Mouse (Mus musculus): ENCODE data around the gene Ndufa6. TPM values are rescaled to one million over a fixed set of nuclear protein-coding genes. Genes with fewer than 3 reads are reported as not detected.

Gene Ndufa6
- polyA plus RNA-seq, 2 experiments, result 288 to 447 TPM

DNA sequence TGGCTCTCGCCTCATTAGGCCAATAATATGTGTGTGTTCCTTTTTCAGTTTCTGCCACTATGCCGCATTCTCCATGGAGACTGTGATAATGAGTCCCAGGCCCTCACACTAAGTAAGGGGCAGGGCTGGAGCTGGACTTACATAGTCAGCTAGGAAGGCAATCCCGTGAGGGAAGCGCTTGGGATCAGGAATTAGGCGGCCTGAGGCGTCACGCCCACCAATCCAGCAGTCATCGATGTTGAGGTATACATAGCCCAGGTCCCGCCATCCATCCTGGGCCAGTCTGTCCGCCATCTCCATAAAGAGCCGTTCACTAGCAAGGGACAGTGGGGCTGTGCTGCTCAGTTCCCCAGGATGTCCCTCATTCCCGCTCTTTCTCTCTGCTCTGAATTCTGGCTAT, 17.5 kb downstream of the Ndufa6 start:
- DNase-seq (ENCODE audit: low read depth in 3 of 3, low spot score in 3 of 3) (no peak), ATAC-seq (ENCODE audit: insufficient read depth) (no peak)
- Histone ChIP-seq H3K9me3 (ENCODE audit: control insufficient read depth, low read length) (no peaks in the 10 kb centered on the region), H3K4me2 (ENCODE audit: low read depth) (peak overlapping the region; percentile 93), H3K27ac (no peak overlapping the region; the same call in 1 of the 2 replicates), H3K9ac (replicated peaks) (peak overlapping the region; percentile 3; the same call in 1 of the 2 replicates), H3K36me3 (replicated peaks; ENCODE audit: control insufficient read depth, insufficient read depth, low read depth) (peaks cover 33% of the 10 kb centered on the region), H3K4me1 (replicated peaks; ENCODE audit: control insufficient read depth in 2 of 2, insufficient read depth in 2 of 2, low read length in 1 of 2) (peaks cover 26 to 32% of the 10 kb centered on the region in 2 experiments), H3K4me3 (ENCODE audit: insufficient read depth in 1 of 2, low read depth in 2 of 2, low read length in 2 of 2) (peak overlapping the region in 1 of 2 experiments; percentile 81; a peak in 2 of 4 replicates), H3K27me3 (ENCODE audit: control insufficient read depth, insufficient read depth, low read length) (no peaks in the 10 kb centered on the region)
- WGBS (ENCODE audit: insufficient replicate concordance), result 88% methylated on average over 12 of the region's 12 CpGs
- TF ChIP-seq EP300 (IDR thresholded peaks at IDR 0.05; ENCODE audit: low read depth), result no peak
- no peak for TF ChIP-seq CTCF (IDR thresholded peaks at IDR 0.05; ENCODE audit: low read depth)

DNA sequence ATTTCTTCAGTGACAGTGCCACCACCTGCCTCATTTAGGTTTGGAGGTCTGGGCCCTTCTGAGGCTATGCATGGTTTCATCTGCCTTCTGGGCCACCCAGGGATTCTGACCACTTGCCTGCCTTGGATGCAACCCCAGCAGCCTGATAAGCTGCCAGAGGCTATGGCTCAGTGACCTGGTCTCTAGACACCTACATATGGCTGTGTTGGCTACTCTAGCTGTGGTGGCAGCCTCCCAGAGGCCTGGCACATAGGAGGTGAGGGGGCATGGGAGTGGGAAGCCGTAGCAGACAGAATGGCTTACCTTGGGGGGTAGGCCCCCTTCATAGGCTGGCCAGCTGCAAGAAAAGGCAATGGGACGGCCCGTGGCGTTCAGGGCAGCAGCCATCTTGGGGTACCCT, 18.9 kb downstream of the Ndufa6 start:
- WGBS (ENCODE audit: insufficient replicate concordance), result 81% methylated on average over 4 of the region's 4 CpGs
- Histone ChIP-seq H3K4me3 (ENCODE audit: insufficient read depth in 1 of 2, low read depth in 2 of 2, low read length in 2 of 2) (no peak overlapping the region), H3K4me1 (replicated peaks; ENCODE audit: control insufficient read depth in 2 of 2, insufficient read depth in 2 of 2, low read length in 1 of 2) (peaks cover 22 to 24% of the 10 kb centered on the region in 2 experiments), H3K9me3 (ENCODE audit: control insufficient read depth, low read length) (no peaks in the 10 kb centered on the region), H3K27ac (no peak overlapping the region), H3K36me3 (replicated peaks; ENCODE audit: control insufficient read depth, insufficient read depth, low read depth) (peaks cover 37% of the 10 kb centered on the region), H3K27me3 (ENCODE audit: control insufficient read depth, insufficient read depth, low read length) (no peaks in the 10 kb centered on the region), H3K9ac (replicated peaks) (no peak overlapping the region), H3K4me2 (ENCODE audit: low read depth) (no peak overlapping the region)
- no peak for TF ChIP-seq EP300 (IDR thresholded peaks at IDR 0.05; ENCODE audit: low read depth)
- no peak for TF ChIP-seq CTCF (IDR thresholded peaks at IDR 0.05; ENCODE audit: low read depth)
- no peak for DNase-seq (ENCODE audit: low read depth in 3 of 3, low spot score in 3 of 3)
- no peak for ATAC-seq (ENCODE audit: insufficient read depth)

DNA sequence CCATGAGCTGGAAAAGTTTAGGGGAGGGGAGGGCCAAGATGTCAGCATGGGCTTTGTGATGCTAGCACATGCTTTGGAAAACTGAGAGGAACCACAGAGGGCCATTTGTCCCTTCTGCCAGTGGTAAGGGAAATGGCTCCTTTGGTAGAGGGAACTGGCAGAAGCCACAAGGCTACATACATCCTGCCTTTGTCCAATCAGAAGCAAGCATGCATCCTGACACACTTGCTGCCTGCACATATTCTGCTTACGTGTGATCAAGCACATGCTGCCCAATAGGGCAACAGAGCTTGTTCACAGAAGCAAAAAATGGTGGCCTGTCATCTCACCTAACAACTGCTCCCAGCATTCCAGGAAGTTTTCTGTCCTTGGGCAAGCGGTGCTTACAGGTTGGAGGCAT, 28.7 kb downstream of the Ndufa6 start:
- ATAC-seq (ENCODE audit: insufficient read depth), result no peak
- H3K4me3 ChIP-seq (ENCODE audit: insufficient read depth in 1 of 2, low read depth in 2 of 2, low read length in 2 of 2), result no peak overlapping the region
- H3K4me2 ChIP-seq (ENCODE audit: low read depth), result no peak overlapping the region
- no peaks in the 10 kb centered on the region for H3K9me3 ChIP-seq (ENCODE audit: control insufficient read depth, low read length)
- DNase-seq (ENCODE audit: low read depth in 3 of 3, low spot score in 3 of 3), result no peak
- H3K9ac ChIP-seq (replicated peaks), result no peak overlapping the region
- H3K27ac ChIP-seq, result no peak overlapping the region
- 55% methylated on average over 2 of the region's 2 CpGs for WGBS (ENCODE audit: insufficient replicate concordance)
- TF ChIP-seq EP300 (IDR thresholded peaks at IDR 0.05; ENCODE audit: low read depth), result no peak
- TF ChIP-seq CTCF (IDR thresholded peaks at IDR 0.05; ENCODE audit: low read depth), result no peak
- H3K27me3 ChIP-seq (ENCODE audit: control insufficient read depth, insufficient read depth, low read length), result no peaks in the 10 kb centered on the region
- peaks cover 9% of the 10 kb centered on the region for H3K36me3 ChIP-seq (replicated peaks; ENCODE audit: control insufficient read depth, insufficient read depth, low read depth)
- peaks cover 0 to 6% of the 10 kb centered on the region in 2 experiments; a peak in 1 of 4 replicates for H3K4me1 ChIP-seq (replicated peaks; ENCODE audit: control insufficient read depth in 2 of 2, insufficient read depth in 2 of 2, low read length in 1 of 2)

DNA sequence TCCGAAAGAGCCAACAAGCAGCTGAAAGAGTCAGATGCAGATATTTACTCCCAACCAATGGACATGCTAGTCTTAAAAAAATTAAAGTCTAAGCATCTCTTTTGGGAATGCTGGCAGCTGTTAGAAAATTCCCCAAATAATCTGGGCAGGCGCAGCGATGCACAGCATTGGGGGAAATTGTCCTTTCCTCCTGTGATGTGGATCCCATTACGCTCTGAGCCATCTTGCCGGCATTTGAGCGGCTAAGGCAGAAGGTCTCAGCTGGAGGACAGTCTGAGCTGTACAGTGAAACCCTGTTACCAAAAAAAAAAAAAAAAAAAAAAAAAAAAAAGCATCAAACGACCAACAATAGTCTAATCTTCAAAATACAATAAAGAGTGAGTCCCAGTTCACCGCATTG, 31.9 kb downstream of the Ndufa6 start:
- H3K4me3 ChIP-seq (ENCODE audit: insufficient read depth in 1 of 2, low read depth in 2 of 2, low read length in 2 of 2), result no peak overlapping the region
- DNase-seq (ENCODE audit: low read depth in 3 of 3, low spot score in 3 of 3), result no peak
- H3K9me3 ChIP-seq (ENCODE audit: control insufficient read depth, low read length), result no peaks in the 10 kb centered on the region
- H3K27ac ChIP-seq, result no peak overlapping the region
- no peaks in the 10 kb centered on the region for H3K27me3 ChIP-seq (ENCODE audit: control insufficient read depth, insufficient read depth, low read length)
- no peaks in the 10 kb centered on the region for H3K36me3 ChIP-seq (replicated peaks; ENCODE audit: control insufficient read depth, insufficient read depth, low read depth)
- no peak for ATAC-seq (ENCODE audit: insufficient read depth)
- H3K4me2 ChIP-seq (ENCODE audit: low read depth), result no peak overlapping the region
- peaks cover 0 to 6% of the 10 kb centered on the region in 2 experiments; a peak in 1 of 4 replicates for H3K4me1 ChIP-seq (replicated peaks; ENCODE audit: control insufficient read depth in 2 of 2, insufficient read depth in 2 of 2, low read length in 1 of 2)
- no peak overlapping the region for H3K9ac ChIP-seq (replicated peaks)
- no peak for TF ChIP-seq CTCF (IDR thresholded peaks at IDR 0.05; ENCODE audit: low read depth)
- WGBS (ENCODE audit: insufficient replicate concordance), result 68% methylated on average over 8 of the region's 8 CpGs

DNA sequence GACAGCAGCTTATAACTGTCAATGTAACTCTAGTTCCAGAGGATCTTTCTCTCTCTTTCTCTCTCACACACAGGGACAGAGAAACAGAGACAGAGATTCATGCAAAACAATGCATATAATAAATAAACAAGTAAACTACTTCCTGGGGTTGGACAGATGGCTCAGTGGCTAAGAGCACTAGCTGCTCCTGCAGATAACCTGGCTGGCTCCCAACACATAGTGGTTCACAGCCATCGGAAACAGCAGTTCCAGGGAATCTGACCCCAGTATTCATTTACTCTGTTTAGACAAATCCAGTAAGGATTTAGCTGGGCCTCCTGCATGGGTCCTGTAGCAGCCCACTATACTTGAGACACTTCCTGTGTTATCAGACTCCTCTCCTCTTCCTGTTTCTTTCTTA, 34.5 kb downstream of the Ndufa6 start:
- DNase-seq (ENCODE audit: low read depth in 3 of 3, low spot score in 3 of 3) (no peak), ATAC-seq (ENCODE audit: insufficient read depth) (no peak)
- Histone ChIP-seq H3K4me2 (ENCODE audit: low read depth) (no peak overlapping the region), H3K9me3 (ENCODE audit: control insufficient read depth, low read length) (no peaks in the 10 kb centered on the region), H3K4me1 (replicated peaks; ENCODE audit: control insufficient read depth in 2 of 2, insufficient read depth in 2 of 2, low read length in 1 of 2) (peaks cover 0 to 4% of the 10 kb centered on the region in 2 experiments; a peak in 1 of 4 replicates), H3K9ac (replicated peaks) (no peak overlapping the region), H3K27ac (no peak overlapping the region), H3K4me3 (ENCODE audit: insufficient read depth in 1 of 2, low read depth in 2 of 2, low read length in 2 of 2) (no peak overlapping the region), H3K36me3 (replicated peaks; ENCODE audit: control insufficient read depth, insufficient read depth, low read depth) (no peaks in the 10 kb centered on the region), H3K27me3 (ENCODE audit: control insufficient read depth, insufficient read depth, low read length) (no peaks in the 10 kb centered on the region)
- WGBS (ENCODE audit: insufficient replicate concordance), result 55% methylated on average over 1 of the region's 1 CpGs
- TF ChIP-seq EP300 (IDR thresholded peaks at IDR 0.05; ENCODE audit: low read depth), result no peak
- no peak for TF ChIP-seq CTCF (IDR thresholded peaks at IDR 0.05; ENCODE audit: low read depth)
